Mouse (Mus musculus) limb, embryonic 14.5 days (tissue): ENCODE results near the gene Ubr2. TPM values are rescaled to one million over a fixed set of nuclear protein-coding genes. Genes with fewer than 3 reads are reported as not detected.

Source experiments
- ATAC-seq: fragments of 200-750 bp; cut with Nextera tagmentation; 2 replicates; pipeline ENCODE4 v1.8.0; 2017; ENCODE audit warnings: low read depth, moderate number of reproducible peaks, moderate TSS enrichment; ENCODE audit not compliant: low FRiP score
- DNase-seq: peaks from one replicate; pipeline ENCODE4 v3.0.0-alpha.2; 2015; ENCODE audit warnings: low spot score
- H3K27ac ChIP-seq: fragments of 300-500 bp; sonication (generic); replicated peaks from 2 replicates; pipeline ENCODE4 v1.5.1; 2014; ENCODE audit warnings: low read depth, mild to moderate bottlenecking, low read length, moderate library complexity, mixed read lengths
- H3K27me3 ChIP-seq: fragments of 300-500 bp; sonication (generic); 2 replicates; pipeline ENCODE4 v1.6.1; 2014; ENCODE audit warnings: low read length, mixed read lengths; ENCODE audit not compliant: control insufficient read depth, insufficient read depth
- H3K36me3 ChIP-seq: fragments of 300-500 bp; sonication (generic); 2 replicates; pipeline ENCODE4 v1.6.1; 2014; ENCODE audit warnings: mild to moderate bottlenecking, low read length, moderate library complexity, mixed read lengths; ENCODE audit not compliant: control insufficient read depth, insufficient read depth
- H3K4me1 ChIP-seq: fragments of 300-500 bp; sonication (generic); 2 replicates; pipeline ENCODE4 v1.6.1; 2014; ENCODE audit warnings: antibody characterized with exemption, low read length, mixed read lengths; ENCODE audit not compliant: control insufficient read depth, insufficient read depth
- H3K4me2 ChIP-seq: fragments of 300-500 bp; sonication (generic); replicated peaks from 2 replicates; pipeline ENCODE4 v1.6.1; 2014; ENCODE audit warnings: low read depth, mild to moderate bottlenecking, low read length, moderate library complexity; ENCODE audit not compliant: severe bottlenecking
- H3K4me3 ChIP-seq: fragments of 300-500 bp; sonication (generic); replicated peaks from 2 replicates; pipeline ENCODE4 v1.5.1; 2014; ENCODE audit warnings: low read length
- H3K9ac ChIP-seq: fragments of 300-500 bp; sonication (generic); 2 replicates; pipeline ENCODE4 v1.6.1; 2014; ENCODE audit warnings: mild to moderate bottlenecking, low read depth, low read length, moderate library complexity; ENCODE audit not compliant: severe bottlenecking
- H3K9me3 ChIP-seq: fragments of 300-500 bp; sonication (generic); 2 replicates; pipeline ENCODE4 v1.6.1; 2016; ENCODE audit warnings: low read length; ENCODE audit not compliant: control insufficient read depth
- POLR2A ChIP-seq: fragments of 200-500 bp; IDR thresholded peaks from 2 replicates; pipeline ENCODE4 v1.8.0; 2012; ENCODE audit warnings: inconsistent platforms, mild to moderate bottlenecking, moderate library complexity, borderline replicate concordance; ENCODE audit not compliant: insufficient read depth, insufficient read length; ENCODE audit errors: extremely low read depth
- WGBS: fragments of 180-500 bp; shearing (Covaris S2); extraction: QIAGEN DNeasy Blood & Tissue Kit; methylation state at CpG from one replicate; pipeline ENCODE4 v1.1.7; 2014; 5-methylcytosine and 5-hydroxymethylcytosine counted together
- polyA plus RNA-seq, 2 experiments: library from polyadenylated mRNA; depleted of rRNA in 1 of 2; stranded (reverse) in 1 of 2; unstranded in 1 of 2; fragments of >200 nt; fragmentation: Nextera tagmentation in 1 of 2; extraction: Ambion mirVana in 1 of 2; gene quantifications; 2 replicates each; pipeline versions ENCODE4 v1.2.1 to v1.2.3; 2012 to 2014

Gene Ubr2
- polyA plus RNA-seq, 2 experiments, result 23.3 to 35.7 TPM

GRCm38 (mm10) chr17:46890116-46890815 is 120.1 kb downstream of the Ubr2 start, which contains the start of gene Tbcc:
TSS of gene Tbcc (plus strand) at chr17:46890684.
- H3K9ac ChIP-seq, result peak within 1 kb of the TSS; percentile 84
- no peaks in the 10 kb centered on the region for H3K9me3 ChIP-seq
- H3K4me1 ChIP-seq, result peaks cover 22% of the 10 kb centered on the region
- peak within 1 kb of the TSS; percentile 98 for H3K27ac ChIP-seq
- WGBS, result under 1% methylated on average over 37 of the region's 40 CpGs
- ATAC-seq, result peak; percentile 92
- no peaks in the 10 kb centered on the region for H3K27me3 ChIP-seq
- peak within 1 kb of the TSS; percentile 85 for H3K4me2 ChIP-seq
- peak within 1 kb of the TSS; percentile 91 for H3K4me3 ChIP-seq
- H3K36me3 ChIP-seq, result no peaks in the 10 kb centered on the region; the same call in 1 of the 2 replicates
- TF ChIP-seq POLR2A, result peak; percentile 90; the same call in 1 of the 2 replicates
- peak; percentile 97 for DNase-seq

- peak; percentile 72 for DNase-seq
- TF ChIP-seq POLR2A, result peak; percentile 47; the same call in 1 of the 2 replicates
- H3K27ac ChIP-seq, result peak overlapping the region; percentile 98
- H3K9ac ChIP-seq, result peak overlapping the region; percentile 81
- H3K36me3 ChIP-seq, result no peaks in the 10 kb centered on the region; the same call in 1 of the 2 replicates
- H3K27me3 ChIP-seq, result no peaks in the 10 kb centered on the region
- peak; percentile 28 for ATAC-seq
- H3K4me3 ChIP-seq, result peak overlapping the region; percentile 91
- H3K4me2 ChIP-seq, result peak overlapping the region; percentile 64
- no peaks in the 10 kb centered on the region for H3K9me3 ChIP-seq
- H3K4me1 ChIP-seq, result peaks cover 22% of the 10 kb centered on the region
- under 1% methylated on average over 39 of the region's 44 CpGs for WGBS
Observed at GRCm38 (mm10) chr17:46889450-46890084, 120.8 kb downstream of the Ubr2 start.

GRCm38 (mm10) chr17:46888511-46889212 is 121.7 kb downstream of the Ubr2 start:
- Histone ChIP-seq H3K36me3 (no peaks in the 10 kb centered on the region), H3K4me1 (peaks cover 22% of the 10 kb centered on the region), H3K27me3 (no peaks in the 10 kb centered on the region), H3K4me2 (peak overlapping the region; percentile 64), H3K9me3 (no peaks in the 10 kb centered on the region), H3K27ac (peak overlapping the region; percentile 98), H3K4me3 (peak overlapping the region; percentile 91), H3K9ac (peak overlapping the region; percentile 81)
- no peak for ATAC-seq
- no peak for TF ChIP-seq POLR2A
- DNase-seq, result peak; percentile 54
- 33% methylated on average over 16 of the region's 16 CpGs for WGBS

GRCm38 (mm10) chr17:46885910-46886643 is 124.3 kb downstream of the Ubr2 start:
- Histone ChIP-seq H3K36me3 (no peaks in the 10 kb centered on the region), H3K4me2 (no peak overlapping the region), H3K27me3 (no peaks in the 10 kb centered on the region), H3K9ac (no peak overlapping the region), H3K9me3 (no peaks in the 10 kb centered on the region), H3K27ac (no peak overlapping the region), H3K4me1 (0 out of 2 replicates have a peak, but pooled peaks cover 5% of the 10 kb centered on the region), H3K4me3 (no peak overlapping the region)
- 42% methylated on average over 17 of the region's 17 CpGs for WGBS
- no peak for ATAC-seq
- no peak for DNase-seq
- TF ChIP-seq POLR2A, result no peak
